Mouse (Mus musculus) midbrain, embryonic 16.5 days (tissue): ENCODE results near the gene Ess2. TPM values are rescaled to one million over a fixed set of nuclear protein-coding genes. Genes with fewer than 3 reads are reported as not detected.

Source experiments
- ATAC-seq: fragments of 200-750 bp; cut with Nextera tagmentation; 2 replicates; pipeline ENCODE4 v1.8.0; 2017; ENCODE audit warnings: moderate TSS enrichment
- H3K27ac ChIP-seq: fragments of 300-500 bp; sonication (generic); 2 replicates; pipeline ENCODE4 v1.5.1; 2014; ENCODE audit warnings: mild to moderate bottlenecking, low read length, mixed read lengths
- H3K27me3 ChIP-seq: fragments of 300-500 bp; sonication (generic); 2 replicates; pipeline ENCODE4 v1.6.1; 2014; ENCODE audit warnings: low read depth, low read length, mixed read lengths; ENCODE audit not compliant: control insufficient read depth, insufficient read depth
- H3K36me3 ChIP-seq: fragments of 300-500 bp; sonication (generic); 2 replicates; pipeline ENCODE4 v1.6.1; 2014; ENCODE audit warnings: mild to moderate bottlenecking, low read length, moderate library complexity, mixed read lengths; ENCODE audit not compliant: control insufficient read depth, insufficient read depth
- H3K4me1 ChIP-seq: fragments of 300-500 bp; sonication (generic); 2 replicates; pipeline ENCODE4 v1.6.1; 2014; ENCODE audit warnings: mild to moderate bottlenecking, low read length, mixed read lengths; ENCODE audit not compliant: control insufficient read depth, insufficient read depth
- H3K4me2 ChIP-seq: fragments of 300-500 bp; sonication (generic); 2 replicates; pipeline ENCODE4 v1.6.1; 2014; ENCODE audit warnings: mild to moderate bottlenecking, low read length, mixed read lengths
- H3K4me3 ChIP-seq: fragments of 300-500 bp; sonication (generic); 2 replicates; pipeline ENCODE4 v1.5.1; 2014; ENCODE audit warnings: low read depth, mild to moderate bottlenecking, low read length, moderate library complexity, mixed read lengths
- H3K9ac ChIP-seq: fragments of 300-500 bp; sonication (generic); 2 replicates; pipeline ENCODE4 v1.6.1; 2014; ENCODE audit warnings: low read depth, low read length, mixed read lengths
- H3K9me3 ChIP-seq: fragments of 300-500 bp; sonication (generic); replicated peaks from 2 replicates; pipeline ENCODE4 v1.6.1; 2014; ENCODE audit warnings: mild to moderate bottlenecking, low read length, mixed read lengths; ENCODE audit not compliant: control insufficient read depth, poor library complexity, severe bottlenecking
- WGBS: fragments of 180-500 bp; shearing (Covaris S2); extraction: QIAGEN DNeasy Blood & Tissue Kit; methylation state at CpG from one replicate; pipeline ENCODE4 v1.1.7; 2014; 5-methylcytosine and 5-hydroxymethylcytosine counted together
- polyA plus RNA-seq: library from polyadenylated mRNA; unstranded; fragments of >200 nt; fragmentation: Nextera tagmentation; extraction: Ambion mirVana; gene quantifications from 2 replicates; pipeline ENCODE4 v1.2.1, GENCODE M21; 2015

The Ess2 gene
- polyA plus RNA-seq, 1 experiment from 2014 or later: 48.6 TPM

- no peak for ATAC-seq
- WGBS: 95% methylated on average over 4 of the region's 4 CpGs
- no peak overlapping the region for H3K27ac ChIP-seq
Observed at GRCm38 (mm10) chr16:17875174-17875573, 36.0 kb downstream of the Ess2 start.

GRCm38 (mm10) chr16:17872995-17873394 is 38.2 kb downstream of the Ess2 start:
- Histone ChIP-seq H3K9ac (no peak overlapping the region), H3K9me3 (no peaks in the 10 kb centered on the region), H3K27ac (no peak overlapping the region), H3K27me3 (no peaks in the 10 kb centered on the region), H3K36me3 (peaks cover 16% of the 10 kb centered on the region), H3K4me1 (no peaks in the 10 kb centered on the region), H3K4me2 (no peak overlapping the region), H3K4me3 (no peak overlapping the region)
- no peak for ATAC-seq
- WGBS: 76% methylated on average over 4 of the region's 4 CpGs

More at GRCm38 (mm10) chr16:17875174-17875573, 36.0 kb downstream of the Ess2 start:
- Histone ChIP-seq H3K9me3 (no peaks in the 10 kb centered on the region), H3K9ac (no peak overlapping the region), H3K4me2 (no peak overlapping the region), H3K4me3 (no peak overlapping the region), H3K27me3 (no peaks in the 10 kb centered on the region), H3K36me3 (peaks cover 14% of the 10 kb centered on the region; the same call in 1 of the 2 replicates), H3K4me1 (no peaks in the 10 kb centered on the region)

GRCm38 (mm10) chr16:17871248-17871647 is 39.9 kb downstream of the Ess2 start:
- Histone ChIP-seq H3K36me3 (peaks cover 13% of the 10 kb centered on the region), H3K27me3 (no peaks in the 10 kb centered on the region), H3K9ac (no peak overlapping the region), H3K27ac (no peak overlapping the region), H3K4me1 (no peaks in the 10 kb centered on the region), H3K9me3 (no peaks in the 10 kb centered on the region), H3K4me3 (no peak overlapping the region), H3K4me2 (no peak overlapping the region)
- no peak for ATAC-seq
- 89% methylated on average over 5 of the region's 5 CpGs for WGBS

GRCm38 (mm10) chr16:17865770-17866169 is 45.4 kb downstream of the Ess2 start:
- H3K4me2 ChIP-seq: no peak overlapping the region

GRCm38 (mm10) chr16:17865293-17865692 is 45.9 kb downstream of the Ess2 start:
- ATAC-seq: no peak
- H3K4me1 ChIP-seq: 0 out of 2 replicates have a peak, but pooled peaks cover 6% of the 10 kb centered on the region
- no peaks in the 10 kb centered on the region for H3K27me3 ChIP-seq
- no peak overlapping the region for H3K4me3 ChIP-seq
- H3K9ac ChIP-seq: no peak overlapping the region
- H3K36me3 ChIP-seq: peaks cover 4% of the 10 kb centered on the region
- no peak overlapping the region for H3K4me2 ChIP-seq
- no peak overlapping the region for H3K27ac ChIP-seq
- no peaks in the 10 kb centered on the region for H3K9me3 ChIP-seq
- WGBS: 95% methylated on average over 2 of the region's 2 CpGs

More at GRCm38 (mm10) chr16:17865770-17866169, 45.4 kb downstream of the Ess2 start:
- Histone ChIP-seq H3K36me3 (peaks cover 6% of the 10 kb centered on the region), H3K4me1 (0 out of 2 replicates have a peak, but pooled peaks cover 6% of the 10 kb centered on the region), H3K9ac (no peak overlapping the region), H3K4me3 (no peak overlapping the region), H3K27me3 (no peaks in the 10 kb centered on the region), H3K9me3 (no peaks in the 10 kb centered on the region), H3K27ac (no peak overlapping the region)
- WGBS: 75% methylated on average over 6 of the region's 6 CpGs
- ATAC-seq: no peak

- no peak for ATAC-seq
Observed at GRCm38 (mm10) chr16:17858592-17858991, 52.6 kb downstream of the Ess2 start.

GRCm38 (mm10) chr16:17857157-17857556 is 54.0 kb downstream of the Ess2 start:
- Histone ChIP-seq H3K9me3 (no peaks in the 10 kb centered on the region), H3K27me3 (no peaks in the 10 kb centered on the region), H3K9ac (no peak overlapping the region), H3K4me2 (no peak overlapping the region), H3K4me1 (0 out of 2 replicates have a peak, but pooled peaks cover 3% of the 10 kb centered on the region), H3K27ac (no peak overlapping the region), H3K4me3 (no peak overlapping the region), H3K36me3 (peaks cover 31% of the 10 kb centered on the region)
- no peak for ATAC-seq
- WGBS: 91% methylated on average over 7 of the region's 7 CpGs

More at GRCm38 (mm10) chr16:17858592-17858991, 52.6 kb downstream of the Ess2 start:
- Histone ChIP-seq H3K9me3 (no peaks in the 10 kb centered on the region), H3K36me3 (peaks cover 25% of the 10 kb centered on the region), H3K27ac (no peak overlapping the region), H3K4me3 (no peak overlapping the region), H3K9ac (no peak overlapping the region), H3K4me1 (0 out of 2 replicates have a peak, but pooled peaks cover 6% of the 10 kb centered on the region), H3K4me2 (no peak overlapping the region), H3K27me3 (no peaks in the 10 kb centered on the region)

GRCm38 (mm10) chr16:17853263-17853662 is 57.9 kb downstream of the Ess2 start:
- Histone ChIP-seq H3K9ac (no peak overlapping the region), H3K4me1 (no peaks in the 10 kb centered on the region), H3K27me3 (no peaks in the 10 kb centered on the region), H3K4me3 (no peak overlapping the region), H3K4me2 (no peak overlapping the region), H3K27ac (no peak overlapping the region), H3K9me3 (no peaks in the 10 kb centered on the region), H3K36me3 (peaks cover 33% of the 10 kb centered on the region)
- 88% methylated on average over 2 of the region's 2 CpGs for WGBS
- ATAC-seq: no peak

GRCm38 (mm10) chr16:17851860-17852259 is 59.3 kb downstream of the Ess2 start:
- WGBS: 98% methylated on average over 1 of the region's 1 CpGs
- H3K4me3 ChIP-seq: no peak overlapping the region
- H3K27me3 ChIP-seq: no peaks in the 10 kb centered on the region
- H3K9ac ChIP-seq: no peak overlapping the region
- no peak for ATAC-seq
- H3K27ac ChIP-seq: no peak overlapping the region
- H3K4me2 ChIP-seq: no peak overlapping the region
- H3K36me3 ChIP-seq: peaks cover 31% of the 10 kb centered on the region
- no peaks in the 10 kb centered on the region for H3K4me1 ChIP-seq
- no peaks in the 10 kb centered on the region for H3K9me3 ChIP-seq
